Comparison of ENCODE assay signal across 12 mouse cellular contexts in the genomic region with DNA sequence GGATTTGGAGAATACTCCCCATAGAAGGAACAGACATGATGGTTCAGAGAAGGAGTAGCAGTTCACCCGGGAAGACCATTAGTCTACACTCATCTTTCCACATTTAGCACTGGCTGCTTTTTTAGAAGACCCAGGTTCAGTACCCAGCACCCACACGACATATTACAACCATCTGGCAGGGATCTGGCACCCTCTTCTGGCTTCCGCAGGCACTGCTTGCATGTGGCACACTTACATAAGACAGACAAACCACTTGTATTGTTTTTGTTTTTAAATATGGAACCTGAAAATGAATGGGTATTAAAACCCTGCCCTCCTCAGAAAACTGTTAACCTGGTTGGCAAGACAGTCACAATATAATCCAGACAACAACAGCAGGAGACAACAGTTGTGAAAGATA. TPM values are rescaled to one million over a fixed set of nuclear protein-coding genes. Genes with fewer than 3 reads are reported as not detected.
"Had no signal": no experiment of that assay in that cellular context is flagged by ENCODE, and none has a peak within 500 bp of the region (broad histone marks: within the 10 kb centered on the region; RNA-seq: fewer than 3 reads in every experiment).

No protein-coding gene starts in this region.

- H3K4me3 ChIP-seq: limb, embryonic 10.5 days; liver, embryonic 12.5 days; lung, embryonic 15.5 days; midbrain, embryonic 12.5 days had no signal

- H3K9me3 ChIP-seq: limb, embryonic 10.5 days; liver, embryonic 12.5 days; lung, embryonic 15.5 days; midbrain, embryonic 12.5 days had no signal

- H3K27me3 ChIP-seq: liver, embryonic 12.5 days; lung, embryonic 15.5 days; midbrain, embryonic 12.5 days had no signal

- H3K9ac ChIP-seq: liver, embryonic 12.5 days; lung, embryonic 15.5 days; midbrain, embryonic 12.5 days had no signal

- ATAC-seq: liver, embryonic 12.5 days had no signal

- DNase-seq: kidney, adult 8-10 months; kidney, postnatal 25 days; lung, postnatal 14 days; right cerebral cortex, adult 18-20 months; right cerebral cortex, postnatal 25 days; thymus, adult 18-20 months; thymus, postnatal 14 days had no signal

- H3K27ac ChIP-seq: limb, embryonic 10.5 days; liver, embryonic 12.5 days; lung, embryonic 15.5 days; midbrain, embryonic 12.5 days had no signal

- H3K4me2 ChIP-seq: liver, embryonic 12.5 days; lung, embryonic 15.5 days; midbrain, embryonic 12.5 days had no signal

- H3K4me1 ChIP-seq: limb, embryonic 10.5 days; liver, embryonic 12.5 days; lung, embryonic 15.5 days; midbrain, embryonic 12.5 days had no signal

RNA-seq across cellular contexts. Expression of a gene that starts 59.6 kb away (rescaled TPM):
- polyA plus RNA-seq: kidney, embryonic 16.5 days had no signal
